Mouse (Mus musculus): Measurements from ENCODE around the gene Actn4.
A peak's percentile ranks its signal among the peaks of the same experiment; 100 is the strongest.
"Not testable (repeated sequence)": the region's sequence is repeated elsewhere in the genome, so short reads cannot be mapped to it uniquely, and the experiment has no call there.

Gene Actn4

GRCm38 (mm10) chr7:28969672-28970394 is 7.7 kb upstream of the Actn4 start:
- peak; percentile 36 for DNase-seq (ENCODE audit: low spot score)

GRCm38 (mm10) chr7:28969271-28969670 is 7.1 kb upstream of the Actn4 start:
- DNase-seq (ENCODE audit: low spot score) = no peak

DNA sequence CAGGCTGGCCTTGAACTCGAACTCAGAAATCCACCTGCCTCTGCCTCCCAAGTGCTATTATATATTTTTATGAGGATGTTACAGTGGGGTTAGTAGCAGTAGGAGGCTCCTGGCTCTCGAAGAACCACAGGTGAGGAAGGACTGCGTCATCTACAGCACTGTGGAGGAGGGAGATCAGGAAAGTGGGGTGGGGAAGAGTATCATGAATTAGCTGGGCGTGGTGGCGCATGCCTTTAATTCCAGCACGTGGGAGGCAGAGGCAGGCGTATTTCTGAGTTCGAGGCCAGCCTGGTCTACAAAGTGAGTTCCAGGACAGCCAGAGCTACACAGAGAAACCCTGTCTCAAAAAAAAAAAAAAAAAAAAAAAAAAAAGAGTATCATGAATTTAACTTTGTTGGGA is 6.0 kb upstream of the Actn4 start:
- DNase-seq (ENCODE audit: low spot score) = not testable (repeated sequence)

DNA sequence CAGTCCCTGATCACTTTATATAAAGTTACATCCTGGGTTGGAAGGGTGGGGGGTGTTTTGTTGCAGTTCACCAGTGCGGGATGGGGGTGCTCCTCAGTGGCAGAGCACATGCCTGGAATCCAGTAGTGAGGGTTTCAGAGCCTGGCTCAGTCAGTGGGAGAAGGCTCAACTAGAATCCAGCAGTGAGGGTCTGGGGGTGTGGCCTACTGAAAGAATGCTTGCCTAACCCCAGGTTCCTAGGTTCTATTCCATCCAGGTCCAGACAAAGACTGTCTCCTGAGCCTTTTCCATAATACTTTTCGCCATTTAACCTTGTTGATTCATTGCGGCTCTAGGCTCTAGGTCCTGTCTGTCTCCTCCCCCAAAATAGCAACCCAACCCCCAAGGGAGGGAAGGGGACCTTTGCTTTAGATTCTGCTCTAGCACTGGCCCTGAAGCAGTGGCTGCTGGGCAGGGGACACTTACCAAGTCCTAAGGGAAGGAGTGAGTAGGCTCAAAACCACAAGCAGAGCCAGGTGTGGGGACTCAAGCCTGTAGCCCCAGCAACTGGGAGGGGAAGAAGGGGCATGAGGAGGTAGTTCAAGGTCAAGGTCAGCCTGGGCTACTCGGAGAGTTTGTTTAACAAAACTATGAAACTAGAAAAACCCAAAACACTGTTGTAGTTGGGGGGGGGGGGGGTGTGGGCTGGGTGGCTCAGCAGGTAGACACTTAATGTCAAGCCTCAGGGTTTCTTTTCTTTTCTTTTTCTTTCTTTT is 4.8 kb upstream of the Actn4 start:
- no peak for DNase-seq (ENCODE audit: low spot score)

GRCm38 (mm10) chr7:28966181-28966580 is 4.0 kb upstream of the Actn4 start:
- DNase-seq (ENCODE audit: low spot score) = no peak

- DNase-seq (ENCODE audit: low spot score) = no peak
These were observed 3.3 kb upstream of the Actn4 start for GRCm38 (mm10) chr7:28965346-28965840.

GRCm38 (mm10) chr7:28963399-28963923 is 1.3 kb upstream of the Actn4 start:
- no peak for DNase-seq (ENCODE audit: low spot score)

GRCm38 (mm10) chr7:28961584-28961926 is 585 bp downstream of the Actn4 start:
- DNase-seq (ENCODE audit: low spot score) = no peak

DNA sequence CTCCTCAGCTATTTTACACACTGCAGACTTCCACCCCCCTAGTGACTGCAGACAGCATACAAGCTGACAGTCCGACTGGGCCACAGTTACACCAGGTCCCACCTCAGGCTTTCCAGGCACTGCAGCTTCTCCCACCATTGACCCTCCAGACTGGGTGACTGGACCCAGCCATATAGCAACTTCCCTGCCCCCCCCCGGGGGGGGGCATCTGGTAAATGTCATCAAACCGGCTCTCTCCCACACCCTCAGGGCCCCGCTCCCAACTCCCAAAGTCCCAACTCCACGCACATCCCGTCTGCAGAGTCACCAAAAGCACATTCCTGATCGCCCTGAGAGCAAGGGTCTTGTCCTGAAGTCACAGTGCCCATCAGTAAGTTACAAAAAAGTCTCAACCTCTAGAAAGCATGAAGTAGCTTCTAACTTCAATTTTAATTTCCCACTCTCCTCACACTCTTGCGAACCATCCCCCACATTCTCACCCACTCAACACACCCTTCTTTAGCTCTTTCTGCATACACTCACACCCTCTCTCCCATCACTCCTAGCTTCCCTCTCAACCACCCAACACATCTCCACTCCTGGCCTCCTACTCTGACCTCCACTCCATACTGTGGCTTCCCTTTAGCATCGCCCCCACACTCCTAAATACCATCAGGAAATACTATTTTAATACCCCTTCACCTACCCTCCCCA is 1.6 kb downstream of the Actn4 start:
- DNase-seq (ENCODE audit: low spot score) = no peak

DNA sequence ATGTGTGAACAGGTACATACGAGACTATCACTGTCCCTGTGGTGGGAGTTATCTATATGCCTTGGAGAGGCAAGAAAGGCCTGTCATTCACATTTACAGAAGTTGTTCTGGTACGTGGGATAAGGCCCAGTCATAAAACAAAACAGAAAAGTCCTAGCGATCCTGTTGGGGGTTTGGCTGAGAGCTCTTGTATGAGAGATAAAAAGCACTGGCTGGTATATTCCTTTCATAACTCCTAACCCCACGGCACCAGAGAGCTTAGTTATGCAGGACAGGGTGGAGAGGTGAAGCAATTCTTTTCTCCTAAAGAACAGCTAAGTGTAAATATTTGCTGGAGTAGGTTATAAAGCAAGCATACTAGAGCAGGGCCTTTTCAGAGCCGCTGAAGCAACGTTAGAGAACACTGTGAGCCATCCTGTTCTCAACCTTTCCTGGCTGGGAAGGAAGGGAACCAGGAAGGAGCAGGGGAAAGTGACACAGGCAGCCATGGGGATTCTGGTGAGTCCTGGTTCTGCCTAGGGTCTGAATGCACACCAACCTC is 2.6 kb downstream of the Actn4 start:
- DNase-seq (ENCODE audit: low spot score) = no peak

GRCm38 (mm10) chr7:28958770-28959169 is 3.4 kb downstream of the Actn4 start:
- no peak for DNase-seq (ENCODE audit: low spot score)

GRCm38 (mm10) chr7:28957997-28958725 is 4.0 kb downstream of the Actn4 start:
- DNase-seq (ENCODE audit: low spot score) = no peak

DNA sequence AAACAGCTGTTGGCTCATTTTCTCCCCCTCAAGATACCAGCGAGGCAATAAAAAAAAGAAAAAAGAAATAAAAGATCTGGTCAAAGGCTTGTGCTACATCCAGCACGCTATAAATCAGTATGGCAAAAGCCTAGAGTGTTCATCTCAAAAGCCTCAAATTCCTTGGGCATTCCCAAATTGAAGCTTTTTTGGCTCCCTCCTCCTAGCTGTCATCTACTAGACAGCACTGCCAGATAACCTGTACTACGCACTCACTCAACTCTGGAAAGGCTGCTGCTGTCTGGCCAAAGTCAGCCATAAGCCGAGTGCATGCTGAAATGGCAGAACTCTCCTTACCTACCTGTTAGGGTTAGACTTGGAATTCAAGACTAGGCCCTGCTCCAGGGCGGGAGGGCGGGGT is 4.9 kb downstream of the Actn4 start:
- no peak for DNase-seq (ENCODE audit: low spot score)

DNA sequence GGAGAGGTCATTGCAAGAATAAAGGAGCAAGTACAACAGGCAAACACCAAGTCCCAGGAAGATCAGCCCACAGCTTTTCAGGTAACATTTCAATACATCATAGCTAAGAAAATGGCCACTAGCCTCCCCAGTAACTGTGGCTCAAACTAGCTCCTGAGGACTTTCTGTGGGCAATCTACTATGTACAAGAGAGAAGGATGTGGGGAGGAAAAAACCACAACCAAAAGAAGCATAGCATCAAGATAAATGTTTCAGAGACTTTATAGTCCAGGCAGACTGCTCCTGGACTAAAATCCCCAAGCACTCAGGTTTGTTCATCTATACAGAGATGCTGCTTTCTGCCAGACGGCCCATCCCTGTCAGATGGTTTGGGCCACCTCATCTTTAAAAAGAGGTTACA is 5.9 kb downstream of the Actn4 start:
- DNase-seq (ENCODE audit: low spot score) = no peak

DNA sequence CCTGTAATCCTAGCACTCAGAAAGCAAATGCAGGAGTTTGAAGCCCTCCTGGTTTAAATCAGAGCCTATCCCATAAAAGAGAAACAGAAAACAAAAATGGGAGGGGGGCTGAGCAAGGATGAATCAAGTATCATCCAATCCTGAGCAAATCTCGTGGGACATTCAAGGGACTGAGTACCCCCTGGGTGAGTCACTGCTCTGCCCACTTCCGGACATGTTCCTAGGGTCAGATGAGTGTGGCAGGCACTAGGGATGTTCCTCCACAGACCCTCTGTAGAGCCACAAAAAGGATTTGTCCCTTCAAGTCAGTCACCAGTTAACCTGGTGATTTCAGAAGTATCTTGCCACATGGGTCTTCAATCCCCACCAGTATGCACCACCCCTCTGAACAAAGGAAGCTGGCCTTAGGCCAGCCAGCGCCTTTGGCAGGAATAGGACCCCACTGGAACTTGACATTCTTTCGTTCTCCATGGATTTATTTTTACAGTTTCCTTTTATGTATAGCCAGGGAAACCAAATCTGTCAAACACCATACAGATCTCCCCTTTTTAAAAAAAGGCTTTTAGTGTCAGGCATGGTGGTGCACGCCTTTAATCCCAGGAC is 6.7 kb downstream of the Actn4 start:
- no peak for DNase-seq (ENCODE audit: low spot score)

GRCm38 (mm10) chr7:28954773-28955172 is 7.4 kb downstream of the Actn4 start:
- DNase-seq (ENCODE audit: low spot score) = no peak

DNA sequence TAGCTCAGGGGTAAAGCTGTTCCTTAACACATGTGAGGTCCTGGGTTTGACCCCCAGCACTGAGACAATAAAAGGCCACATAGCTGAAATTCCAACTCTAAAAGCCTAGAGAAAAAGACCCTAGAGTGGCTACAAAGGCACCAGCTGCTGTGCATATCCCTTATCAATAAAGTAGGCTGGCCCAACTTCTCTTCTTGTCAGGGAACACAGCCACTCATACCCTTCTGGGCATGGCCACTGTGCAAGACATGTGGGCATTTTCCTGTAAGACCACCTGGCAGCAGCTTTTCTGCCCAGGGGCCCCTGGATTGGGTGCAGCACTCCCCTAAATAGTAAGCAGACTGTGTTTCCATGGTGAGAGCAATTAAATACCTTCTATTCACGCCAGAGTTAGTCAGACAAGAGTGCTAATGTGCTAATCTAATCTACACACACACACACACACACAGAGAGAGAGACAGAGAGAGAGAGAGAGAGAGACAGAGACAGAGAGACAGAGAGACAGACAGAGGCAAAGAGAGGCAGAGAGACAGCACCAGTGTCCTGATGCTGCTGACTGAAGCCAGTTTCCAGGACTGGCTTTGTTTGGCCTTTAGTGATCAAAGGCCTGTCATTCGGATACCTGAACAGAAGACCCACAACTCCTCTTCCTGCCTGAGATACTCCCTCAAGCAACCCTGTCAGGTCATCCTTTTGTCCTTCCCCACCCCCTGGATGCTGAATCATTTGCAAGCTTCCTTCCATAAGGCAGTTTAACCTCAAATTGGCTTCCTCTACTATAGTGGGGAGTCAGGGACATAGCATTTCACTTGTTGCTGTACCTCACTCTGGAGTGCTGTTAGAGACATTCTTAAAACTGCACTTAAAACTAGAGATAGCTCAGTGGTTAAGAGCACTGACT is 8.4 kb downstream of the Actn4 start:
- DNase-seq (ENCODE audit: low spot score) = no peak

GRCm38 (mm10) chr7:28952786-28953185 is 9.4 kb downstream of the Actn4 start:
- DNase-seq (ENCODE audit: low spot score) = peak; percentile 68

DNA sequence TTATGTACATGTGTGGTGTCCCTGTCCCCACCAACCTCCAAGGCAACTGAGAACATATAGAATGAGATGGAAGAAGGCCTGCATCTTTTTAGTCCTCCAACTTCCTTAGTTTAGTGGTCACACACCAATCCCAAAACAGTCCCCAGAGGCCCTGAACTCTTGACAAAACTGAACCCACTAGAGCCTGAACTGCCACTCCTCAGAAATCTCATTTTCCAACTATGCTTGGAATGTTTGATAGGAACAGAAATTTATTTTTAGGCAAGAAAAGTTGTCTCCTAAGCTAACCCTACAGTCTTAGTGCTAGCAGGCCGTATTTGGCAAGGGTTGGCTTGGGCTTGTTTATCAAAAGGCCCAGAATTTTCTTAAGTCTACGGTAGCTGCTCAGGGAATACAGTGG is 10.4 kb downstream of the Actn4 start:
- DNase-seq (ENCODE audit: low spot score) = no peak

DNA sequence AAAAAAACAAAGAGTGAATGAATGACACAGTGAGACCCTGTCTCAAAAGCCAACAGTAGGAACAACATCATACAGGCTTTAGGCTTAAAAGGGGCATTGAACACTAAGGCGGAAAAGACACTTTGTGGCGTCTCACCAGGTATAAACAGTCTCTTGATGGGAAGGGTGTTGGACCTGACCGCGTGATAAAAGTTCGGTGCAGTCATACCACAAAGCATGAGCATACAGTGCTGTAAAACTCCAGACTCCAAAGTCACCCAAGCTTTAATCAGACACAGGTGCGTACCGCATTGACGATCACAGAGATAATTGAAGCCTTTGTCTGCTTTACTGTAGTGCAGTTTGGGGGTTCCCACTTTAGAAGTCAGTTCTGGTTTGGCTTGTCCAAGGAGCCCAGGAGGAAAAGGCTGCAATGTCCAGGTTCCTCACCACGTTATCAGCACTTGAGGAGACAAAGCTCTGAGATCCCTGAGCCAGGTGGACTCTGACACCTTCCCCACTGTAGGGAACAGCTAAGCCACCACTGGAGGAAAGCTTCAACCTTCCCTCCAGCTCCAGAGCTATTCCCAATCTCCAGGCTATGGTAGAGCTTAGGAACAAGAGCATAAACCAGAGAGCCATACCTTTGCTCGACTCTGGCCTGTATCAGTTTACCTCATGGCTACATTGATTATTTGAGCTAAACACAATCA is 11.6 kb downstream of the Actn4 start:
- DNase-seq (ENCODE audit: low spot score) = no peak
